Mouse (Mus musculus) stomach, postnatal 0 days (tissue): ENCODE measurements at regions not wholly inside any gene's neighbourhood (a gene's known extent, or its start where the extent isn't known, plus 50 kb on each side); places are given as distances from the start of the nearest gene placed in this dataset.

Source experiments
- CTCF ChIP-seq: IDR thresholded peaks from 2 replicates; pipeline ENCODE4 v1.5.1; 2016; ENCODE audit warnings: antibody characterized with exemption, low read depth, mild to moderate bottlenecking, moderate library complexity
- EP300 ChIP-seq: optimal IDR thresholded peaks from 2 replicates; pipeline ENCODE3; 2016; ENCODE audit warnings: antibody characterized with exemption

- TF ChIP-seq CTCF (no peak), EP300 (no peak)
Observed at GRCm38 (mm10) chr14:105514413-105514812, 256.0 kb downstream of the Ndfip2 start.
